Mouse (Mus musculus) lung, embryonic 14.5 days (tissue): Measurements from ENCODE around the gene Klk1b11. TPM values are rescaled to one million over a fixed set of nuclear protein-coding genes. Genes with fewer than 3 reads are reported as not detected.
"Not testable (repeated sequence)": the region's sequence is repeated elsewhere in the genome, so short reads cannot be mapped to it uniquely, and the experiment has no call there.

ENCODE experiments used
- ATAC-seq: fragments of 200-750 bp; cut with Nextera tagmentation; 2 replicates; pipeline ENCODE4 v1.8.0; 2017; ENCODE audit warnings: mild to moderate bottlenecking, moderate TSS enrichment, moderate library complexity; ENCODE audit not compliant: insufficient read depth
- DNase-seq: peaks from one replicate; pipeline ENCODE4 v3.0.0-alpha.2; 2015
- H3K27ac ChIP-seq: fragments of 300-500 bp; sonication (generic); 2 replicates; pipeline ENCODE4 v1.5.1; 2014; ENCODE audit warnings: low read depth, mild to moderate bottlenecking, moderate library complexity
- H3K27me3 ChIP-seq: fragments of 300-500 bp; sonication (generic); 2 replicates; pipeline ENCODE4 v1.6.1; 2014; ENCODE audit warnings: low read length, control low read depth; ENCODE audit not compliant: insufficient read depth
- H3K36me3 ChIP-seq: fragments of 300-500 bp; sonication (generic); 2 replicates; pipeline ENCODE4 v1.6.1; 2014; ENCODE audit warnings: control low read depth; ENCODE audit not compliant: insufficient read depth
- H3K4me1 ChIP-seq: fragments of 300-500 bp; sonication (generic); 2 replicates; pipeline ENCODE4 v1.6.1; 2014; ENCODE audit warnings: antibody characterized with exemption, control low read depth; ENCODE audit not compliant: insufficient read depth
- H3K4me2 ChIP-seq: fragments of 300-500 bp; sonication (generic); 2 replicates; pipeline ENCODE4 v1.6.1; 2014; ENCODE audit warnings: mild to moderate bottlenecking
- H3K4me3 ChIP-seq: fragments of 300-500 bp; sonication (generic); 2 replicates; pipeline ENCODE4 v1.5.1; 2014; ENCODE audit warnings: low read depth, low read length
- H3K9ac ChIP-seq: fragments of 300-500 bp; sonication (generic); 2 replicates; pipeline ENCODE4 v1.6.1; 2014
- H3K9me3 ChIP-seq: fragments of 300-500 bp; sonication (generic); 2 replicates; pipeline ENCODE4 v1.6.1; 2016; ENCODE audit warnings: low read depth, low read length, control low read depth
- CTCF ChIP-seq: IDR thresholded peaks from 2 replicates; pipeline ENCODE4 v1.5.1; 2016; ENCODE audit warnings: antibody characterized with exemption, low read depth
- WGBS: fragments of 180-500 bp; shearing (Covaris S2); extraction: QIAGEN DNeasy Blood & Tissue Kit; methylation state at CpG from one replicate; pipeline ENCODE4 v1.1.7; 2014; 5-methylcytosine and 5-hydroxymethylcytosine counted together
- polyA plus RNA-seq: library from polyadenylated mRNA; unstranded; fragments of >200 nt; fragmentation: Nextera tagmentation; extraction: Ambion mirVana; gene quantifications from 2 replicates; pipeline ENCODE4 v1.2.1, GENCODE M21; 2014

Gene Klk1b11
- polyA plus RNA-seq: not detected in 2 replicates

- not testable (repeated sequence) for H3K27me3 ChIP-seq, H3K4me3 ChIP-seq, DNase-seq, H3K27ac ChIP-seq, H3K36me3 ChIP-seq, H3K9ac ChIP-seq, H3K4me2 ChIP-seq, H3K9me3 ChIP-seq, ATAC-seq, H3K4me1 ChIP-seq
- WGBS: 74% methylated on average over 4 of the region's 4 CpGs
Observed at GRCm38 (mm10) chr7:43995577-43995976, at the start of gene Klk1b11. Gene Klk1b11, plus strand, starts transcription at chr7:43995877.

GRCm38 (mm10) chr7:43950364-43950763 is 45.3 kb upstream of the Klk1b11 start, which contains the start of gene Klk1b8:
Gene Klk1b8, plus strand, starts transcription at chr7:43950664.
- Histone ChIP-seq H3K9ac (no peak within 1 kb of the TSS), H3K27me3 (no peaks in the 10 kb centered on the region), H3K4me1 (no peaks in the 10 kb centered on the region), H3K4me3 (no peak within 1 kb of the TSS), H3K9me3 (no peaks in the 10 kb centered on the region), H3K4me2 (no peak within 1 kb of the TSS), H3K27ac (no peak within 1 kb of the TSS), H3K36me3 (no peaks in the 10 kb centered on the region)
- DNase-seq (no peak), ATAC-seq (no peak)
- WGBS: 67% methylated on average over 2 of the region's 2 CpGs
- no peak for TF ChIP-seq CTCF

GRCm38 (mm10) chr7:43952703-43953102 is 43.0 kb upstream of the Klk1b11 start:
- no peak for TF ChIP-seq CTCF
- H3K27ac ChIP-seq: no peak overlapping the region
- H3K36me3 ChIP-seq: no peaks in the 10 kb centered on the region
- 61% methylated on average over 4 of the region's 4 CpGs for WGBS
- no peaks in the 10 kb centered on the region for H3K4me1 ChIP-seq
- H3K27me3 ChIP-seq: no peaks in the 10 kb centered on the region
- H3K4me3 ChIP-seq: no peak overlapping the region
- no peak for ATAC-seq
- no peaks in the 10 kb centered on the region for H3K9me3 ChIP-seq
- H3K9ac ChIP-seq: no peak overlapping the region
- DNase-seq: no peak
- H3K4me2 ChIP-seq: no peak overlapping the region

- Histone ChIP-seq H3K27ac (no peak within 1 kb of the TSS), H3K4me1 (no peaks in the 10 kb centered on the region), H3K36me3 (no peaks in the 10 kb centered on the region), H3K9ac (no peak within 1 kb of the TSS), H3K4me3 (no peak within 1 kb of the TSS), H3K27me3 (no peaks in the 10 kb centered on the region), H3K9me3 (no peaks in the 10 kb centered on the region), H3K4me2 (no peak within 1 kb of the TSS)
- TF ChIP-seq CTCF: no peak
- no peak for DNase-seq
- no peak for ATAC-seq
- 59% methylated on average over 3 of the region's 3 CpGs for WGBS
Observed at GRCm38 (mm10) chr7:43966451-43966850, 29.2 kb upstream of the Klk1b11 start, which contains the start of gene Klk1b1. Gene Klk1b1, plus strand, starts transcription at chr7:43966751.

GRCm38 (mm10) chr7:43967058-43967457 is 28.6 kb upstream of the Klk1b11 start:
- Histone ChIP-seq H3K27me3 (no peaks in the 10 kb centered on the region), H3K9ac (no peak overlapping the region)

GRCm38 (mm10) chr7:43967612-43968011 is 28.1 kb upstream of the Klk1b11 start:
- no peak overlapping the region for H3K27ac ChIP-seq
- no peaks in the 10 kb centered on the region for H3K36me3 ChIP-seq
- no peak for ATAC-seq
- H3K4me1 ChIP-seq: no peaks in the 10 kb centered on the region
- DNase-seq: no peak
- no peaks in the 10 kb centered on the region for H3K9me3 ChIP-seq
- no peak overlapping the region for H3K9ac ChIP-seq
- no peak overlapping the region for H3K4me2 ChIP-seq
- no peaks in the 10 kb centered on the region for H3K27me3 ChIP-seq
- WGBS: 82% methylated on average over 2 of the region's 2 CpGs
- TF ChIP-seq CTCF: no peak
- no peak overlapping the region for H3K4me3 ChIP-seq

More at GRCm38 (mm10) chr7:43967058-43967457, 28.6 kb upstream of the Klk1b11 start:
- H3K4me3 ChIP-seq: no peak overlapping the region
- no peak overlapping the region for H3K27ac ChIP-seq
- no peaks in the 10 kb centered on the region for H3K36me3 ChIP-seq
- H3K4me2 ChIP-seq: no peak overlapping the region
- no peak for TF ChIP-seq CTCF
- ATAC-seq: no peak
- no peak for DNase-seq
- H3K9me3 ChIP-seq: no peaks in the 10 kb centered on the region
- 75% methylated on average over 3 of the region's 3 CpGs for WGBS
- no peaks in the 10 kb centered on the region for H3K4me1 ChIP-seq

GRCm38 (mm10) chr7:43975761-43976160 is 19.9 kb upstream of the Klk1b11 start, which contains the start of gene Klk1b9:
Gene Klk1b9, plus strand, starts transcription at chr7:43976061.
- not testable (repeated sequence) for H3K4me1 ChIP-seq, H3K4me2 ChIP-seq, H3K9me3 ChIP-seq, H3K4me3 ChIP-seq, H3K27ac ChIP-seq, H3K36me3 ChIP-seq, ATAC-seq, DNase-seq, H3K9ac ChIP-seq, H3K27me3 ChIP-seq
- WGBS: 68% methylated on average over 1 of the region's 1 CpGs

GRCm38 (mm10) chr7:43985657-43986056 is 10.0 kb upstream of the Klk1b11 start:
- H3K4me2 ChIP-seq: no peak overlapping the region
- no peaks in the 10 kb centered on the region for H3K9me3 ChIP-seq
- DNase-seq: no peak
- TF ChIP-seq CTCF: no peak
- no peak overlapping the region for H3K9ac ChIP-seq
- H3K27ac ChIP-seq: no peak overlapping the region
- ATAC-seq: no peak
- no peaks in the 10 kb centered on the region for H3K4me1 ChIP-seq
- H3K36me3 ChIP-seq: no peaks in the 10 kb centered on the region
- H3K4me3 ChIP-seq: no peak overlapping the region
- H3K27me3 ChIP-seq: no peaks in the 10 kb centered on the region

GRCm38 (mm10) chr7:43994821-43995220 is 856 bp upstream of the Klk1b11 start:
- not testable (repeated sequence) for H3K27me3 ChIP-seq, H3K4me2 ChIP-seq, DNase-seq, H3K4me3 ChIP-seq, H3K9ac ChIP-seq, H3K36me3 ChIP-seq, H3K27ac ChIP-seq, H3K4me1 ChIP-seq, ATAC-seq, H3K9me3 ChIP-seq
- WGBS: 57% methylated on average over 1 of the region's 1 CpGs
